Mouse (Mus musculus) retina, postnatal 7 days (tissue): Measurements from ENCODE around the gene Mob1a.

Source experiments
- DNase-seq: peaks from one replicate; pipeline ENCODE4 v3.0.0-alpha.2; 2012; ENCODE audit warnings: low read depth, low spot score

The Mob1a gene

GRCm38 (mm10) chr6:83325525-83326393 is at the start of gene Mob1a, which contains the start of gene Mthfd2:
Mob1a (plus strand) TSS chr6:83326016.
Mthfd2 (minus strand) TSS chr6:83325908.
- peak; percentile 89 for DNase-seq

DNA sequence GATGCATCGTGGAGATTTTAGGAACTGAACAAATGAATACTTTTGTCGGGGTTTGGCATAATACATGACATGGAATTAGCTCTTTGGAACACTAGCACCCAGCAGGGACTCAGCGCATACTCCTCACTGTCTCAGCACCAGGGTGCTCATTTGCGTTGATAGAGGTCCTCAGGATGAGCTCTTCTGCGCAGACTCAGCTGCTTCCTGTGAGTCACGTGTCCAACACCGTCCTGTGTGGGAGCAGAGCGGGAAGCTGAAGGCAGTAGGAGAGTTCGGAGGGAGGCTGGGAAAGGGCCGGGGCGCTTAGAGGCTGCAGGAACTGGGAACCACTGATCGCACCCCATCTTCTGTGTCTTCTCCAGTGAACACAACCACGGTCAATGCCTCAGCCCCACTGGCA is 48.7 kb upstream of the Mob1a start:
- DNase-seq = no peak

- no peak for DNase-seq
Measured at GRCm38 (mm10) chr6:83278881-83279280, 46.9 kb upstream of the Mob1a start.

GRCm38 (mm10) chr6:83280256-83280955 is 45.4 kb upstream of the Mob1a start:
- DNase-seq = no peak

GRCm38 (mm10) chr6:83300447-83301229 is 25.2 kb upstream of the Mob1a start:
- no peak for DNase-seq

DNA sequence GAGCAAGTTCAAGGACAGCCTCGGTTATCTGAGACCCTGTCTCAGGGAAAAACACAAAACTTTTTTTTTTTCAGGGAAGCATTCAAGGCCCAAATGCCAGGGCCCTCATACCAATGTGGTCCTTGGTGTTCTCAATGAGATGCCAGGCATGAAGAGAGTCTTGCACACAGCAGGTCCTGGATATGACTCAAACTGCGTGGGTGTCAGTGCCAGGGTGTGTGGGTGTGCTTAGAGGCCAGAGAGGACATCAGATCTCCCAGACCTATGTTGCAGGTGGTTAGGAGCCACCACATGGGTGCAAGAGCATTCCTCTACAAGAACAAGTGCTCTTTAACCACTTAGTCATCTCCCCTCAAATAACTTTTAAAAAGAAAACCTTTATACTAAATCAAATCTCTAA is 24.5 kb upstream of the Mob1a start:
- DNase-seq = no peak

GRCm38 (mm10) chr6:83302264-83302663 is 23.6 kb upstream of the Mob1a start:
- DNase-seq = no peak

- no peak for DNase-seq
Measured at GRCm38 (mm10) chr6:83309017-83309416, 16.8 kb upstream of the Mob1a start.

DNA sequence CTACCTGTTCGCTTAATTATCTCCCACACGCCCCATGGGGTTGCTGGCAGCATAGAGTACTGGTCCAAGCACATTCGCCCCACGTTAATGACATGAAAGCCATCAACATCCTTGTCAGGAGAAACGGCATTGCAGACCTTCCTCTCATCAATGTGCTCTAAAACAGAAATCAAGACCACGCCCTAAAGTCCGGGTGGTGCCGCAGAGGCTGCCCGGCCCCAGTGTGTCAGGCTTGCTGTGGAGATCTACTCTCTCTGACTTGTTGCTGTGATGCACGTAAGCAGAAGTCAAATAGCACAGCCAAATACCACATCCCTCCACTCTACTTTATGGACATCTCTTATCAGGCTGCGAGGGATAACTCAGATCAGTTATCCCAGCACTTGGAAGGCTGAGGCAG is 14.6 kb upstream of the Mob1a start:
- no peak for DNase-seq

GRCm38 (mm10) chr6:83312021-83312420 is 13.8 kb upstream of the Mob1a start:
- DNase-seq = no peak

- DNase-seq = no peak
Measured at GRCm38 (mm10) chr6:83312514-83312913, 13.3 kb upstream of the Mob1a start.

DNA sequence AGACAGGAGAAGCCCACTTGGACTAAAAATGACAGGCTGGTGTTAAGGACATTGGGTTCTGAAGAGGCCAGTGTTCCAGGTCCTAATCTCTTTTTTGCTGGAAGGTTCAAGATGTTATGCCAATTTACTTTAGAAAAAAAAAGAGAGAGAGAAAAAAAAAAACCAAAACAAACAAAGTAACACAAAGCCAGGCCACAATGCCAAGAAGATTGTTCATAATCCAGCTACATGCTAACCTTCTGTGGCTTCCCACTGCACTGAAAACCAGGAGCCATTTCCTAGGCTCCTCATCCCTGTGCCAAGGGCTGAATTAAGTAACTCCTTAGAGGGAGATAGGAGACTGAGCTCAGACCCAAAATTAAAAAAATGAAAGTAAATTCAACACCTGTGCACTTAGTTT is 10.5 kb upstream of the Mob1a start:
- DNase-seq = no peak

GRCm38 (mm10) chr6:83316022-83316421 is 9.8 kb upstream of the Mob1a start:
- DNase-seq = no peak

GRCm38 (mm10) chr6:83317108-83317741 is 8.6 kb upstream of the Mob1a start:
- DNase-seq = peak; percentile 86

- DNase-seq = no peak
Measured at GRCm38 (mm10) chr6:83321927-83322326, 3.9 kb upstream of the Mob1a start.

DNA sequence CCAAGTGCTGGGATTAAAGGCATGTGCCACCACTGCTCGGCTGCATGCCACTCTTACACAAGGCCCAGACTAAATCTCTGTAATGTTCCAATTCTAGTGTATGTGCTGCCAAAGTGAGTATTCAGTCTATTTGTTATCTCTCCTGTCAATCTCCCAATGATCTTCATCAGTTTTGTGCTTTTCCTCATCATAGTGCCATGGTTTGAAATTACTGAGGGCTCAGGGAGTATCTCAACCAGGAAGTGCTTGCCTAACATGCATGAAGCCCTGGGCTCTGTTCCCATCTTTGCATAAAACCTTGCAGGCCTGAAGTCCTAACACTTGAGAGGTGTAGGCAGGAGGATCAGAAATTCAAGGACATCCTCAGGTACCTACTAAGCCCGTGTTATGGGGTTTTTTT is 3.0 kb upstream of the Mob1a start:
- DNase-seq = no peak

DNA sequence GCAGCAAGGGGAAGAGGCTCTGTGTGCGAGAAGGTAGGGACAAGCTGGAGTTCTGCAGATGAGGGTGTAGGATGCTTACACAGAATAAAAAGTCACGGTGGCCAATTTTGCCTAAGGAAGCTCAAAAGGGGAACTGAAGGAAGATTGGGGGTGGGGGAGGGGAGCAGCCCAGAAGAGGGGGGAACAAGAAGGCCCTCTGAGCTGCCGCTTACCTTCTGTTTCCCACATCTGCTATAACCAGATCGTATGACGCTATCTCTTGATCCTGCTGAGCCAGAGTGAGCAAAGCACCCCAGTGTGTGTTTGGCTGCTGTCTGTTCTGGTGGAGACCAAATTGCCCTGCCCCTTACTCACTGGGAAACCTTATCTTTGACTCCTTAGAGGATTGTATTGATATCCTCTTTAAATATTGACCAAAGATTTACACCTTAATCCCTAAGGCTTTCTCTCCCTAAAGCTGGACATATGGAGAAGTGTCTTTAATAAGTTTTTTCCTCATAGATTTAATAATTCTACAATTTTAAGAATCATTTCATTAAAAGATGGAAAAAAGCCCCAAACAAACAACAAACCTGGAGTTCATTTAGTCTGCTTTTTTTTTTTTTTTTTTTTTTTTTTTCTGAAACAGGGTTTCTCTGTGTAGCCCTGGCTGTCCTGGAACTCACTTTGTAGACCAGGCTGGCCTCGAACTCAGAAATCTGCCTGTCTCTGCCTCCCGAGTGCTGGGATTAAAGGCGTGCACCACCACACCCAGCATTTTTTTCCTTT is 2.0 kb upstream of the Mob1a start:
- no peak for DNase-seq

- no peak for DNase-seq
Measured at GRCm38 (mm10) chr6:83326394-83326736, 549 bp downstream of the Mob1a start.

- DNase-seq = no peak
Measured at GRCm38 (mm10) chr6:83326761-83327160, 945 bp downstream of the Mob1a start.

GRCm38 (mm10) chr6:83327591-83328190 is 1.9 kb downstream of the Mob1a start:
- DNase-seq = no peak

DNA sequence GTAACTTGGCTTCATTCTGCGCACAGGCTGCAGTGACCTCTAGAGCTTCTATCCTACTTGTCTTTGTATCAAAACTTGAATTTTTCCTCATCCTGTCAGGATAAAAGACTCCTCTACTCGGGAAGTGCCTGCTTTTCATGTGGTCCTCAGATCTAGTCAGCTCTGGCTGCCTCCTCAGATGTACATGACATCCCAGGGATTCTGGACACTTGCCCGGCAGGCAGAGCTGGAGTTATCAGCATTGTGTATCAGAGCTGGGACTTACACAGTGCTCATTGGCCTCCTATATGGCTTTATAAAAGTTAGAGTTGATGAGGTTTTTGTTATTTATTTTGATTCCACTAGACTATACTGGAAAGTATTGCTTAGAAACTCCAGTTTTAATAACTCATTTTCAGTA is 15.6 kb downstream of the Mob1a start:
- no peak for DNase-seq
